Mouse (Mus musculus) left cerebral cortex, postnatal 10 days (tissue): ENCODE measurements around the gene Zzz3. TPM values are rescaled to one million over a fixed set of nuclear protein-coding genes. Genes with fewer than 3 reads are reported as not detected.
"Not testable (repeated sequence)": the region's sequence is repeated elsewhere in the genome, so short reads cannot be mapped to it uniquely, and the experiment has no call there.

Source experiments
- DNase-seq, 2 experiments: peaks; one replicate each; pipeline ENCODE4 v3.0.0; 2021 to 2022; ENCODE audit warnings: low spot score in 2 of 2, mixed read lengths in 1 of 2; ENCODE audit errors: extremely low spot score in 1 of 2
- intact Hi-C: fragments of 180-260 bp; cut with DNase I; formaldehyde crosslinking; loops from one replicate; pipeline ENCODE4 v1.15.1; 2025
- total RNA-seq, 2 experiments: library from RNA; stranded (reverse); gene quantifications; 2 replicates each; pipeline ENCODE4 v1.2.3; 2021

The Zzz3 gene
- total RNA-seq, 2 experiments from 2014 or later: 30.3 to 31.9 TPM

DNA sequence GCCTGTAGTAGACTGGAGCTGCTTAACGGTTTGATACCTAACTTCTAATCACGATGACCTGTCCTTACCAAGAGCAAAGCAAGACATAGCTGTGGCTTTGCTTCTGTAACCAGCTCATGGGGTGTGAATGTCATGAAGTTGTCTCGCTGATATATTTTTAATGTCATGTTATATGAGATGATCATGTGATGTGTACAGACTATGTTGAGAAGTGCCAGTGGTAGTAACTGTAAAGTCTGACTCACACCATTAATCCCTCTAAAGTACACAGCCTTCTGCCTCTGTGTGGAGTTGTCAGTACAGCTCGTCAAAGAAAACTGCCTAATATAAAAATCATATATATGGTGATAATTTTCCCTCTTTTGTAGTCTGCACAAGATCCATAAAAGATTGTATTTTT lies 63.6 kb downstream of the Zzz3 start:
- intact Hi-C loops, DNase-seq: not testable (repeated sequence)

DNA sequence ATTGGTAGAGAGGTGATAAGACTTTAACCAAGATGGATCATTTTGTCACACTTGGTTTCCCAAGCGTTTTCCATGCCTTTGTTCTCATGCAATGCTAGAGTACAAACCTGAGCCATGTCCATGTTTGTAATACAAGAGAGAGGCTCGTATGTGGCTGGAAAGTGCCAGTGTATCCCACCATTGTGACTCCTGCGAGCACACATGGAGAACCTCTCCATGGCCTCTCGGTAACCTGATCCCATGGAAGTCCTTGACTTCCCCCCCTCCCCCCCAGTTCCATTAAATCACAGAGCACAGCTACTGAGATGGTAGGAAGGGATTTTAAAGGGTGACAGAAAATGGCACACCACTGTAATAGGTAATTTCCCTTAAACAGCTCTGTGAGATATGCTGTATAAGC lies 65.5 kb downstream of the Zzz3 start:
- no peak for DNase-seq
- intact Hi-C loops: no loop called here

DNA sequence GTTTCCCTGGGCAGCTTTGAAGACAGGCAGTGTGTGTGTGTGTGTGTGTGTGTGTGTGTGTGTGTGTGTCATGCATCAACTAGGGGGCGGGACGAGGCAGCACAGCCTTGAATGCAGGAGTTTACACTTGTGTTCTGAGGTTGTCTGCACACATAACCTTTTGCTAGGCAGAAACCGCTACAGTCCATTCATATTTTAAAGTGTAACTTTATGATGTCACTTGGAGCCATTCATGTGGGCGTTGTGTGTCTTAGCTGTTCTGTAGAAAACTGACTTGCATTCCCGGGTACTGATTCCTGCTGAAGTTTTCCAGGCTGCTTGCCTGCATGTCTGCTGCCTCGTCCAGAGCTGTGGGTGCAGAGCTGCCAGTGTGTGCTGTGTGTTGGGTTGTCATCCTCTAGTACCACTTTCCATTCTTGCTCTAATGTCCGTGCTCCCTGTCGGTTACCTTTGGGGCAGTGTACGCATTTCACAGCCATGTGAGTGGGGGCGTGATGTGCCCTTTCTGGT lies 66.8 kb downstream of the Zzz3 start:
- intact Hi-C loops: no loop called here
- no peak for DNase-seq

DNA sequence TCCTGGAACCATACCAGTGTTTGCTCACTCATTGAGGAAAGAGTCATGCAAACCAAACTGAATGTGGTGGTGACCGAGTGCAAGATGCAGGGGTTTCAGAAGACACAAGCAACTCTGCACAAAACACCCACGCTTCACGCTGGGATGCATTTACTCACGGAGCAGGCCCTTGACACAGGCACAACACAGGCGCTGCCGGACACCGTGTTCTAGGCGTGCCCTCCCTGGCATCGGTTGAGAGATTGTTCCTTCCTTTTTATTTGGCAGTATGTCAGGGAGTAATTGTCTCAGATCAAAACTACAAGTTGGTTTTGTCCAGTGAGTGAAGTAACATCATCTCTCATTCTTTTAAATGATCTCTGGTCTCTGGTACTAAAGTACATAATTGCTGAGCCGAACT lies 67.6 kb downstream of the Zzz3 start:
- intact Hi-C loops: no loop called here
- no peak for DNase-seq

DNA sequence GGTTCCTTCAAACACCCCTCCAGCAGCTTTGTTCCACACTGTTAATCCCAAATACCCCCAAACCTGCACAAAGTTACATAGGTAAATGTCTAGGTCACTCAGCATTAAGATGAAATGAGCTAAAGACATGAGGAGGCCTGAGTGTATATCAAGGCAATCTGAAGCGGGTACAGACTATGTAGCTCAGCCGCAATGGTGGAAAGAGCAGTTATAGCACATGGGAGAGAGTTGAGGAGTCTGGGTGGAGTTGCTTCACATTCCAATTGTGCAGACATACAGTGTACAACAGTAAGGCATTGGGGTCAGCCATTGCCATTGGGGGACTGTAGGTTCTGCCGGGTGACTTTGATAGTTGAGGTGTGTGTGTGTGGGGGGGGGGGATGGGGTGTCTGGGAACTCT lies 69.2 kb downstream of the Zzz3 start:
- intact Hi-C loops: no loop called here
- no peak for DNase-seq

DNA sequence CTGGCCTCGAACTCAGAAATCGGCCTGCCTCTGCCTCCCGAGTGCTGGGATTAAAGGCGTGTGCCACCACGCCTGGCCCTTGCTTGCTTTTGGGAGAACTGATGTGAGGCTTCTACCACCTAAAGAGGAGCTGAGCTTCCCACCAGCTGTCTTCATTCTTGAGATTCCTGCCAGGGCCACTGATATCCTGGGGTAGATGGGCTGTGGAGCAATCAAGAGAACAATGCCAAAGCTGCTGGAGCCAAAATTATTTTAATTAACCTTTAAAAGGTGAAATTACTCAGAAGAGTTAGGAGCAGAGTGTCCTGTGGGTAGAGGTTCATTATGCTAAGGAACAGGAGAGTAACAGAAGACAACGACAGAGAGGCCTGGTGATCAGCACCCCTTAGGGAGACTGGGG lies 70.1 kb downstream of the Zzz3 start:
- no peak for DNase-seq
- intact Hi-C loops: no loop called here

DNA sequence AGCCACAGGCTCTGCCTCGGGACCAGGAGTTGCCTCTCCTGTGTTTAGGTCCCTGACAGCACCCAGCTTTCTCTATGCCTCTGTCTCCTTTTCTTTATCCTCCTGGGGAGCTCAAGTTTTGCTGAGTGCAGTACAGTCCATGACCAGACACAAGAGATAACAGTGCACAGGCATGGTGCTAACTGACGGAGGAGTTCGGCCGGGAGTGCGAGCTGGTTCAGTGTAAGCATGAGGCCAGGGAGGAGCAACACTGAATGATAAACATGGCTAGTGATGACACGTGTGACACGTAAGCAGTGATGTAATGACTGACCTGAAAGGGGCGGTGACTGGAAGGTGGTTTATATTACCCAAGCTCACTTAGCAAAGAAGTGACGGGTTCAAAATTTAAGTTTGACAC lies 71.6 kb downstream of the Zzz3 start:
- intact Hi-C loops: no loop called here
- no peak for DNase-seq

DNA sequence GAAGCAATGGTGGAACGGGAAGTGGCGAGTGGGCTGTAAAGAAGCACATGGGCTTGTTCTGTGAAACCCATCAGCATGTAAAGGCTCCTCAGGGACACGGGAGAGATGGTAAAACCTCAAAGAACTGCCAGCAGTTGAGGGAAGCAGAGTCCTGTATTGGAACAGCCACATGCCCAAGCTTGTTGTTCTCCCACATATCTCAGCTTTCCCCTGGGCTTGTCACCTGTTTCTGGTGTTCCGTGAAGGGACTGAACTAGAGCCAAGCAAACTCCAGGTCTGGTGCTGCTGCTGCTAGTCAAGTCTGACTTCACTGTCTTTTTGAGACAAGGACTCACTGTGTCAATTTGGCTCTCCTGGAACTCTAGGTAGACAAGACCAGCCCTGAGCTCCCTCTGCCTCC lies 72.0 kb downstream of the Zzz3 start:
- intact Hi-C loops: no loop called here
- no peak for DNase-seq

DNA sequence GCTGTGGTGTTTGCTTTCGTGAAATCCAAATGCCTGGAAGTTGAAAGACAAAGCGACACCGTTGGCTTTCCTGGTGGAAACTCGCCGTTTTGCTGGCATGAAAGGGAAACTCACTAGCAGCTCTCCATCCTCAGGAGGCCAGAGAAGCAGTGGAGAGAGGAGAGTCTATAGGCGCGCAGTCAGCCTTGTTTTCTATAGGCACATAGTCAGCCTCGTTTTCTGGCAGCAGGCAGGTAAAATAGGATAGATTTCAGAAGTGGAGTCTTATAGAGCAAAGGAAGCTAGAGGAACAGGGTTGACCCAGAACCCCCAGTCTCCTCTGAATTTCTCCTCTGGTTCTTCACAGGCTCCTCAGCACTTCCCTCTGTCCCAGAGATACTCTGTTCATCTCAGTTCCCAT lies 72.8 kb downstream of the Zzz3 start:
- intact Hi-C loops: no loop called here
- DNase-seq: no peak

DNA sequence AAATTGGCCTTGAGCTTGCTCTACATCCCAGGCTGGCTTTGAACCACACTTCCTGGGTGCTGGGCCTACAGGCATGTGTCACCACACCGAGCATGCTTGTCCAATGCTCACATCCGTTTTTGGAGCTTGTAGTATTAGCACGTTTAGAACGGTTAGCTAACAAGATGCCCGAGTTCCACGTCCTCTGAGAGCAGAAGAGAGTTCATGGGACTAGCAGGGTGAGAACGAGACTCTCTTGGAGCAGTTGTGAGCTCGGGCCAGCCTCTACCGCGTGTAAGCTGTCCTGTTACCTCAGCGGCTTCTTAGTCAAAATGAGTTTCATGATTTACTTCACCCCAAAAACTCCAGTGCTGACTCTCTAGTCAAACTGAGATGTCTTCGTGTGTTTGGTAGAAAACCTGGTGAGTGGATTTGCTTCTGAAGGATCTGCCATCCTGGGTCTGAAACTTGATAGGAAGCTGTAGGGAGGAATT lies 73.3 kb downstream of the Zzz3 start:
- DNase-seq: no peak
- intact Hi-C loops: no loop called here

DNA sequence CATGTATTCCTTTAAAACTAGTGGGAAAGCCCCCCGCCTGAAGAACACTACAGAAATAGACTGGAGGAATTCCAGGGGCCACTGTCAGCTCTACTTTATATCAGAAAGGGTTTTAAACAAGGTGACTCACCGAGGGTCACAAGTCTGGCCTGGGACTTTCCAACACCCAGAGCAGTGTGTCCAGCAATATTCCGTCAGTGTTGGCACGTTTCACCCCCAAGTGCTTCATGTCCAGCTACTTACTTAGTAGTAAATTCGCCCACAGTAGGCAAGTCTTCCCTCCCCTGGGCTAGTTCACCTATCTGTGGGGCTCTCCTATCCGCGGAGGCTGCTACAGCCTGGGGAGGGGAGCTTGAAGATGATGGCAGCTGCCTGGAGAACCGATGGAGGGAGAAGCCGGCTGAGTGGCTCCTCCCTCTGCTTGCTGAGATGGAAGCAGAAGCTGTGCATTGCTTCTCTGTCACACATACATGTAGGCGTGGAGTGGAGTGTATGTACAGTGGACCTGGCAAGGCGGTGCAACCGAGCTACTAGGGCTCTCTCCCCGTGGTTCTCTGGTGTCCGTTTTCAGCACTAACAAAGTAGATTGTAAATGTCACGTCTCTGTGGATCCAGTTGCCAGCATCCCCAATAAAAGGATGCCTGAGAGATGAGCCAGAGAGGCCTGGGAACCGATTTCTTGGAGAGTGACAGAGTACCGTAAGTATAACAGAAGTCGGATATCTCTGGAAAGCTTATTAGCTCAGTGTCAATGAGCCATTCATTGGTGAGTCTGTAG lies 74.3 kb downstream of the Zzz3 start:
- intact Hi-C loops: loop anchor here (5.0 kb wide), 1 partner anchor 72 kb away; the partner anchor contains the start of gene Zzz3
- no peak for DNase-seq

DNA sequence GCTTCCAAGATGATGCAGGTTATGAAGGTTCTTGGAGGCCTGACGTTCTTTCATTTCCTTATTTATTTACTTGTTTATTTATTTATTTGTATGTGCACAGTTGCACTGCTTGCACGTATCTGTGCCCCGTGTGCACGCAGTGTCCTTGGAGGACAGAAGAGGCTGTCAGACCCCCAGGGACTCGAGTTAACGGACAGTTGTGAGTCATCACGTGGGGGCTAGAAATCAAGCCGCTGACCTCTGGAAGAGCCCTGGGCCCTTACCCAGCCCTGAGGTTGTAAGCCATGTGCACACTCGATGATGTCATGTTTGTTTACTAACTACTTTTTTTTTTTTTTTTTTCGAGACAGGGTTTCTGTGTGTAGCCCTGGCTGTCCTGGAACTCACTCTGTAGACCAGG lies 75.1 kb downstream of the Zzz3 start:
- intact Hi-C loops: loop anchor here (5.0 kb wide), 1 partner anchor 73 kb away; the partner anchor contains the start of gene Zzz3
- DNase-seq: no peak

DNA sequence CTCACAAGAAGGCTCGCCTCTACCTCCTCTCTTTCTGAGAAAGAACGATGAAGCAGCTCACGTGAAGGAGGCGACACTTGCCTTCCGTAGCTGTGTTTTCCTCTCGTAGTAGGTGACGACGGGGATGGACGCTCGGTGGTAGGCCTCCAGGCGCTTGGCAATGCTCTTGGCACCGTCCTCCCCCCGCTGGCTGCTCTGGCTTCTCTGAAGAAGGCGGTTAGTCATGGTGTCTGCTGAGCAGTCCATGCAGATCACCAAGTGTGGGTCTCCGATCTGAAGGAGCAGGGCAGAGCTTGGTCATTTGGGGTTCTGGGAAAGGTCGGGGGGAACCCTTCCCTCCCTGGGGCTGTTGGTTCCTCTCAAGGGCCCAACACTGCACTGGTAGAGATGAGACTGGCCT lies 77.4 kb downstream of the Zzz3 start:
- DNase-seq: no peak
- intact Hi-C loops: loop anchor here (5.0 kb wide), 1 partner anchor 75 kb away; the partner anchor contains the start of gene Zzz3

DNA sequence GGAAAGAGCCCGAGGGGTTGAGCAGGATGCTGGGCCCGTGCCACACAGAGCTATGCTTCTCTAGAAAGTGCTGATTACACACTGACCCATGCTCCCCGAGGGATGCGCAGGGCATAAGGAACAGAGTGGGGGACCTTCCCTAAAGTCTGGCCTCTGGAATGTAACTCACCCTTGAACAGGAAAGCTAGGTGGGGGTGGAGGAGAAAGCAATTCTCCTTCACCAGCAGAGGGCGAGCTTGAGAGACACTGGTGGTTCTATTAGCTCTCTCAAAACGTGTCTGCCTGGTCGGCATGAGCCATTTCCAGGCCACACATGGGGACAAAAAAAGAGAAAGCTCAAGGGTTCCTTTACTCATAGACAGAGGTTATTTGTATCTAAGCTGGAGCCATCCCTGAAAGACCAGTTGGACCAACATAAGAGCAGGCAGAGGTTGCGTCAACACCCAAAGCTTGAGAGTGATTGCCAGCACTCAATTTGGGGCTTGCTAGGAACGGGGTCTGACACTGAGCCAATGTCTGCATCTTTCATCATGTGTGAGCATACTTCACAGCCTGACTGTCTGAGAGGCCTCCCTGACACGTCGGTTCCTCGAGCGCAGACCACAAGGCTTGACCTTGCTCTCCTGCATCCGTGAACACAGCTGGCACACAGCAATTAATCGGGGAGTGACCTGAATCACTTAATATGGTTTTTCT lies 79.5 kb downstream of the Zzz3 start:
- intact Hi-C loops: loop anchor here (5.0 kb wide), 1 partner anchor 77 kb away; the partner anchor contains the start of gene Zzz3
- peak; percentile 42 to 77 for DNase-seq

DNA sequence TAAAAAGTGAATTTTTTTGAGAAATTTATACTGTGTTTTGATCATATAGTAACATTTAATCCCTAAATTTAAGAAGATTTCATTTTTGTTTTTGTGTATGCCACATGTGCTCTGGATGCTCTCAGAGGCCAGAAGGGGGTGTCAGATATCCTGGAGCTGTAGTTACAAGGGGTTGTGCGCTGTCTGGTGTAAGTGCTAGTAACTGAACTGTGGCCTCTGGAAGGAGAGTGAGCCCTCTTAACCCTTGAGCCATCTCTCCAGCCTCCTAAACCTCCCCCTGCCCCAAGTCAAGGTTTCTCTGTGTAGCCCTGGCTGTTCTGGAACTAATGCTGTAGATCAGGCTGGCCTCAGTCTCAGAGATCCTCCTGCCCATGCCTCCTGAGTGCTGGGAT lies 80.0 kb downstream of the Zzz3 start:
- DNase-seq: no peak
- intact Hi-C loops: no loop called here

DNA sequence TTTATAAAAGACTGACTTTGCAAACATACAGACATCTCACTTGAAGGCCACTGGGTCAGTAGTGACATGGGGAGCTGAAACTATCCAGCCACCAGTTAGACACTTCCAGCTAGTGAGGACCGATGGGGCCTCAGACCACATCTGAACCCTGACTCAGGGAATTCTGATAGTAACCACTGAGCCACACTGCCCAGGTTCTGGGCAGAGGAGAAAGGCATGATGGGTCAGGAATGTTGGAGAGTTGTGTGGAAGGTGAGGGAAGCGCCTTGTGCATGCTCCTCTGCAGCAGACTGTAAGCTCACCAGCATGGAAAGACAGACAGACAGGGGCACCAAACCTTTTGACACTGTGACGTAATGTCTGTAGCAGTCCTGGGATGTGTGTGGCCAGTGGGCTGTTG lies 80.6 kb downstream of the Zzz3 start:
- DNase-seq: no peak
- intact Hi-C loops: loop anchor here (2.0 kb wide), 1 partner anchor 273 kb away; no protein-coding TSS in a partner anchor

DNA sequence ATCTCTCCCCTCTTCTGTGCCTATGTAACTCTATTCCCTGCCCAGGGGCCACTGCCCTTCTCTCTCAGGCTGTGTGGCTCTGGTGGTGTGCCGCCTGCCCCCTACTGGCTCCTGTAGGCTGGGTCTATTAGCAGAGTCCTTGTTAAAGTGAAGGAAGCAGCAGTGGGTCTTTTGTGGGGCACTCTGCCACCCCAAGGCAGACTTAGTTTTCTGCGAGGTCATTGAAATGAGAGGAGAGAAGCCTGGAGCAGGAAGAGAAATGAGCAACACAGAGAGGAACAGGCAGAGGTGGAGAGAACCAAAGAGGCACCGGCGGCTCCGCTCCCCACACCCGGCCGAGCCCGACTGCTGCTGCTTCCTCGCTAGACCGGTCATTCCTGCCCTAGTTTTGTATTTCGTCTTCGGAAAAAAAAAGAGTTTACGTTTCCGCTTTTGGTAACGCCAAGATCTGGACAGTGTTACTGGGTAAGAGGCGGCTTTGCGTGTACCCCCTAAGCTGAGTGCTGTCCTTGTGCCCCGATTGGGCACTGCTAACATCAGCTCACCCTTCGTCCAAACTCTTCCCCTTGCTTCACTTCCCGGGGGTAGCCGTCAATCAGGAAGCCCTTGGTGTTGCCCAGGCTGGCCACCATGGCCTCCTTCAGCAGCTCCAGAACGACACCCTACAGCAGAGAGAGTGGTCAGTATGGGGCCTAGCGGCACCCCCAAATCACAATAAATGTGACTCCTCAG lies 82.7 kb downstream of the Zzz3 start:
- DNase-seq: peak in 1 of 2 experiments; percentile 72
- intact Hi-C loops: loop anchor here (2.0 kb wide), 1 partner anchor 271 kb away; no protein-coding TSS in a partner anchor

DNA sequence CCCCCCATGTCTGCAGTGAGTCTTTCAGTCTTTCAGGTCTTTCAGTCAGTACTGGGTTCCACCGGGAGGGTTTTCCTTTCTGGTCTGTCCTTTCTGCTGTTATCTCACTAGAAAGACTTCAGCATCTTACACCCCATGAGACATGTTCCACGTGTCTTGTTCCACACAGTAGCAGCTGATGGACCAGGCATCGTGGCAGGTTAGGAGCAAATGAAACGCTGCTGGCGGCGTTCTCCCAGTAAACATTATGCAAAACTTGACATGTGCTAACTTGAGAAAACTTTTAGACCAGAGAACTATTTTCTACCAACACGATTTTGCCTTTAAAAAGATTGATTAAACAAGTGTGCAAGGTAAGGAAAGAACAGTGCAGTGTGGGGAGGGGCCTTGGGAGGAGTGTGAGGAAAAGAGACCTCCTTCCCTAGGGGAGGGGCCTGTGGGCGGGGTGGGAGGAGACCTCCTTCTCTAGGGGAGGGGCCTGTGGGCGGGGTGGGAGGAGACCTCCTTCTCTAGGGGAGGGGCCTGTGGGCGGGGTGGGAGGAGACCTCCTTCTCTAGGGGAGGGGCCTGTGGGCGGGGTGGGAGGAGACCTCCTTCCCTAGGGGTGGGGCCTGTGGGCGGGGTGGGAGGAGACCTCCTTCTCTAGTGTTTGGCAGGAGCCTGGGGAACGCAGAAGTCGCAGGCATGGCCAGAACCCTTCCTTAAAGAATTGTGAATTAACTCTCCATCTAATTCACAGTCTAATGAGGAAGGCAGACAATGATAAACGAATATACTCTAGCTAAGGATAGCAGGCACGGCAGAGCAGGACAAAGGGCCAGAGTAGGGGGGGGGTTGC lies 83.5 kb downstream of the Zzz3 start:
- intact Hi-C loops: no loop called here
- peak in 1 of 2 experiments; percentile 40 for DNase-seq
